Mouse (Mus musculus): ENCODE data around the gene Arl6ip5. TPM values are rescaled to one million over a fixed set of nuclear protein-coding genes. Genes with fewer than 3 reads are reported as not detected.

Gene Arl6ip5
- polyA plus RNA-seq (2017; shearing (Covaris generic)) = 217 TPM

DNA sequence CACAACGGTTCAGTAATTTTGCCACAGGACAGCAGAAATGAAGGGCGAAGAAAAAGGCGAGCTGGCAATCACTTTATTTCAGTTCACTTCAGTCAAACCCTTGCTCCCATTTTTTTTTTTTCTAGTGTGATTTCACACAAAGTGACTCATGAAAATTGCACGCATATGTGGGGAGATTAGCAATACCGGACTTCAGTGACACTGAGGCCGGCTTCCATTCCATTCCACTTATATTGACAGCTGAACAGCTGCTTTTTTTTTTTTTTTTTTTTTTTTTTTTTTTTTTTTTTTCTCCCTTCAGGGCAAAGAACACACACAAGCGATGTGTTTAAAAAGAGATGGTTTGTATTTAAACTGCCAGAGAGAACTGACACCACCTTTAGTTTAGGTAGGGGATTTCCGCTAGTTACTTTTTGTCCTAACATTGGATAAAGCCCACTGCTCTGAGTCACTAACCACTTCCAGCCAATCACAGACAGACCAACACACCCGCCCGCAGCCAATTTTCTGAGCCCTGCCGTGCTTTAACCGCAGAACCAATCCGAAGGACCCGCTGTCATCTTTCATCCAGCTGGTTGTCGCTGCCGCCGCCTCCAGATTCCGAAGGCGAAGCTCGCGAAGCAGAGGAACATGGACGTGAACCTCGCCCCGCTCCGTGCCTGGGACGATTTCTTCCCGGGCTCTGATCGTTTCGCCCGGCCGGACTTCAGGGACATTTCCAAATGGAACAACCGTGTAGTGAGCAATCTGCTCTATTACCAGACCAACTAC, at the start of gene Arl6ip5:
Arl6ip5 (plus strand) TSS at position 499 of the 771 bp plus-strand sequence.

GRCm38 (mm10) chr6:97178491-97179366, 31.8 kb upstream of the Arl6ip5 start, which contains the start of gene Tmf1:
Gene Tmf1 (minus strand): TSS chr6:97179122.

DNA sequence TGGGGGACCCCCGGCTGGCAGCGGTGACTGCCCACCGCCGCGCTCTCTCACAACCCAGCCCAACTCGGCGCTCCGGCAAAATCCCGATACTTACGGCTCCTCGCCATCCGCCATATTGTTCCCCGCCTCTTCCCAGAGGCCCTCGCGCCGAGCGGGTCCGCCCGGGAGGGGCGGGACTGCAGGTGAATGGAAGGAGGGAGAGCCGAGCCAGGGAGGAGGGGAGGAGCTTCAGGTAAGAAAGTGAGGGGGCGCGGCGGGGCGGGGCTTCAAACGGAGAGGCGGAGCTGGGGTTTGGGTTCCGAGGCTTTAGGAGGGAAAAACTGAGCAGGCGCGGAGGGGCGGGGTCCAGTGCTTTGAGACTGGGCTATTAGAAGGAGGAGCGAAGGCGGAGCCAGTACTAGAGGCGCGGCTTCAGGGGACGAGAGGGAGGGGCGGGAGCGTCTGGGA, 5.0 kb upstream of the Arl6ip5 start, which contains the start of gene Uba3:
Uba3 (minus strand) TSS at position 209 of the 447 bp plus-strand sequence.

GRCm38 (mm10) chr6:97252711-97253221, 42.3 kb downstream of the Arl6ip5 start, which contains the start of gene Lmod3:
Gene Lmod3 (minus strand): TSS chr6:97252759.

Other genes with a start within 250 kb of the Arl6ip5 start
- not detected for gene Fam19a4, start 150.3 kb upstream of the Arl6ip5 start, polyA plus RNA-seq (2017; shearing (Covaris generic))
- 12.9 TPM for gene Eogt, start 61.5 kb upstream of the Arl6ip5 start, polyA plus RNA-seq (2017; shearing (Covaris generic))
- gene Tmf1, start 31.6 kb upstream of the Arl6ip5 start, polyA plus RNA-seq (2017; shearing (Covaris generic)) = 35.7 TPM
- 46.3 TPM for gene Uba3, start 5.0 kb upstream of the Arl6ip5 start, polyA plus RNA-seq (2017; shearing (Covaris generic))
- gene Lmod3, start 42.1 kb downstream of the Arl6ip5 start, polyA plus RNA-seq (2017; shearing (Covaris generic)) = not detected